Mouse (Mus musculus): ENCODE measurements around the gene Neu4.
"Not testable (repeated sequence)": the region's sequence is repeated elsewhere in the genome, so short reads cannot be mapped to it uniquely, and the experiment has no call there.

The Neu4 gene

DNA sequence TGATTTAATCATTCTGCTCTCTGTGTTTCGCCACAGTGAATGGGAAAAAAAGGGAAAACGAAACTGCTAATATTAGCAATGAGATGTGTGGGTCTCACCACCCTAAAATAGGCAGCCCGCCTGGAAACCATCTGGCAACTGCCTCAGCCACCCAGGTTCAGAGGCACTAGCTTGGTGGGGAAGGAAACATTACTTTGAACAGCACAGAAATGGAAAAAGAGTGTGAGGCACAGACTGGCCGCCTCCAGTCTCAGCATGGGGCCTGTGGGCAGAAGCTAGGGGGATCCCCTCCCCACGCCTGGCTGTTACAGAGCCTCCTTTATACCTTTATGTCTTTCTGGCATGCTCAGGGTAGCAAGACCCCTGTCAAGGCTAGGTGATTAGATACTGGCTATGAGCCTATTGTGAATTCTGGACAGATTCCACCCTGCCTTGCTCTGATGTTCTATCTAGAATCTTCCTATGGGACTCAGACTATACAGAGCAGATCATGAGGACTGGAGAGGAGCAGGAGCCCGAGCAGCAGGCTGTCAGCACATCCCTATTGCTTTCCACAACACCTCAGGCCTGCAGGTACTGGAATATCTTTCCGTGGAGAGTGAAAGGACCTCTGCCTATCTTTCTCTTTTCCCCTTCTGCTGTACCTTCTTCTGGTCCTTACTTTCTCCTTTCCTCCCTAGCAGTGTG is 33.4 kb downstream of the Neu4 start:
- no peak for DNase-seq (ENCODE audit: low spot score)

GRCm38 (mm10) chr1:94054481-94054880 is 34.2 kb downstream of the Neu4 start:
- DNase-seq (ENCODE audit: low spot score), result no peak

GRCm38 (mm10) chr1:94055966-94056365 is 35.7 kb downstream of the Neu4 start:
- no peak for DNase-seq (ENCODE audit: low spot score)

GRCm38 (mm10) chr1:94057401-94057800 is 37.1 kb downstream of the Neu4 start:
- DNase-seq (ENCODE audit: low spot score), result no peak

- DNase-seq (ENCODE audit: low spot score), result not testable (repeated sequence)
These were observed 38.0 kb downstream of the Neu4 start for GRCm38 (mm10) chr1:94058281-94058680.

- no peak for DNase-seq (ENCODE audit: low spot score)
These were observed 54.5 kb downstream of the Neu4 start for GRCm38 (mm10) chr1:94074756-94075155.

- no peak for DNase-seq (ENCODE audit: low spot score)
These were observed 56.5 kb downstream of the Neu4 start for GRCm38 (mm10) chr1:94076702-94077101.
